Mouse (Mus musculus): ENCODE measurements around the gene Cks1brt. TPM values are rescaled to one million over a fixed set of nuclear protein-coding genes. Genes with fewer than 3 reads are reported as not detected.
"Not testable (repeated sequence)": the region's sequence is repeated elsewhere in the genome, so short reads cannot be mapped to it uniquely, and the experiment has no call there.

Cks1brt gene
- not detected in 2 replicates for polyA plus RNA-seq (2016; fragmentation: Nextera tagmentation; extraction: Ambion mirVana)

GRCm38 (mm10) chr8:85151624-85152023 is at the start of gene Cks1brt:
Gene Cks1brt, plus strand, starts transcription at chr8:85151924.
- Histone ChIP-seq H3K4me2 (no peak within 1 kb of the TSS), H3K9me3 (peaks cover 40% of the 10 kb centered on the region), H3K9ac (replicated peaks) (no peak within 1 kb of the TSS), H3K27me3 (no peaks in the 10 kb centered on the region), H3K4me1 (replicated peaks) (no peaks in the 10 kb centered on the region), H3K27ac (no peak within 1 kb of the TSS), H3K4me3 (replicated peaks) (no peak within 1 kb of the TSS), H3K36me3 (no peaks in the 10 kb centered on the region)
- 86% methylated on average over 3 of the region's 3 CpGs for WGBS
- no peak for ATAC-seq (ENCODE audit: insufficient number of reproducible peaks, insufficient read depth, low FRiP score, low TSS enrichment, low read depth)

- no peaks in the 10 kb centered on the region for H3K4me1 ChIP-seq (replicated peaks)
- H3K4me3 ChIP-seq (replicated peaks) = no peak overlapping the region
- WGBS = 95% methylated on average over 10 of the region's 10 CpGs
- H3K9ac ChIP-seq (replicated peaks) = no peak overlapping the region
- 0 out of 2 replicates have a peak, but pooled peaks cover 5% of the 10 kb centered on the region for H3K9me3 ChIP-seq
- H3K27ac ChIP-seq = no peak overlapping the region
- no peak overlapping the region for H3K4me2 ChIP-seq
- no peaks in the 10 kb centered on the region for H3K27me3 ChIP-seq
- peaks cover 43% of the 10 kb centered on the region for H3K36me3 ChIP-seq
- ATAC-seq (ENCODE audit: insufficient number of reproducible peaks, insufficient read depth, low FRiP score, low TSS enrichment, low read depth) = no peak
Observed at GRCm38 (mm10) chr8:85113241-85113640, 38.5 kb upstream of the Cks1brt start.

GRCm38 (mm10) chr8:85115501-85115900 is 36.2 kb upstream of the Cks1brt start:
- ATAC-seq (ENCODE audit: insufficient number of reproducible peaks, insufficient read depth, low FRiP score, low TSS enrichment, low read depth) = no peak
- Histone ChIP-seq H3K4me1 (replicated peaks) (peaks cover 7% of the 10 kb centered on the region), H3K9me3 (0 out of 2 replicates have a peak, but pooled peaks cover 5% of the 10 kb centered on the region), H3K9ac (replicated peaks) (no peak overlapping the region), H3K4me3 (replicated peaks) (no peak overlapping the region), H3K27me3 (no peaks in the 10 kb centered on the region), H3K27ac (no peak overlapping the region), H3K36me3 (peaks cover 27% of the 10 kb centered on the region), H3K4me2 (no peak overlapping the region)
- WGBS = 80% methylated on average over 4 of the region's 4 CpGs

- Histone ChIP-seq H3K4me2 (no peak overlapping the region), H3K9me3 (0 out of 2 replicates have a peak, but pooled peaks cover 5% of the 10 kb centered on the region), H3K27me3 (no peaks in the 10 kb centered on the region), H3K9ac (replicated peaks) (no peak overlapping the region), H3K36me3 (peaks cover 12% of the 10 kb centered on the region), H3K27ac (no peak overlapping the region), H3K4me3 (replicated peaks) (no peak overlapping the region), H3K4me1 (replicated peaks) (peaks cover 7% of the 10 kb centered on the region)
- ATAC-seq (ENCODE audit: insufficient number of reproducible peaks, insufficient read depth, low FRiP score, low TSS enrichment, low read depth) = no peak
- WGBS = 95% methylated on average over 7 of the region's 7 CpGs
Observed at GRCm38 (mm10) chr8:85116984-85117383, 34.7 kb upstream of the Cks1brt start.

- ATAC-seq (ENCODE audit: insufficient number of reproducible peaks, insufficient read depth, low FRiP score, low TSS enrichment, low read depth) = peak; percentile 86
Observed at GRCm38 (mm10) chr8:85119052-85119981, 32.4 kb upstream of the Cks1brt start.

GRCm38 (mm10) chr8:85120251-85120650 is 31.5 kb upstream of the Cks1brt start:
- not testable (repeated sequence) for H3K9ac ChIP-seq (replicated peaks); H3K27me3 ChIP-seq; H3K4me2 ChIP-seq; H3K27ac ChIP-seq; H3K36me3 ChIP-seq; H3K9me3 ChIP-seq; ATAC-seq (ENCODE audit: insufficient number of reproducible peaks, insufficient read depth, low FRiP score, low TSS enrichment, low read depth); H3K4me1 ChIP-seq (replicated peaks); H3K4me3 ChIP-seq (replicated peaks)
- WGBS = 82% methylated on average over 5 of the region's 5 CpGs

More at GRCm38 (mm10) chr8:85119052-85119981, 32.4 kb upstream of the Cks1brt start:
- peak overlapping the region; percentile 80 for H3K27ac ChIP-seq
- 8% methylated on average over 37 of the region's 37 CpGs for WGBS
- H3K4me3 ChIP-seq (replicated peaks) = peak overlapping the region; percentile 60
- peaks cover 7% of the 10 kb centered on the region for H3K4me1 ChIP-seq (replicated peaks)
- no peaks in the 10 kb centered on the region for H3K27me3 ChIP-seq
- peak overlapping the region; percentile 72 for H3K9ac ChIP-seq (replicated peaks)
- peaks cover 6% of the 10 kb centered on the region for H3K36me3 ChIP-seq
- 0 out of 2 replicates have a peak, but pooled peaks cover 4% of the 10 kb centered on the region for H3K9me3 ChIP-seq
- H3K4me2 ChIP-seq = peak overlapping the region; percentile 70

GRCm38 (mm10) chr8:85122995-85123394 is 28.7 kb upstream of the Cks1brt start, which contains the start of gene Zfp791:
Gene Zfp791, minus strand, starts transcription at chr8:85123095.
- H3K4me1 ChIP-seq (replicated peaks) = peaks cover 7% of the 10 kb centered on the region
- H3K9me3 ChIP-seq = 0 out of 2 replicates have a peak, but pooled peaks cover 4% of the 10 kb centered on the region
- H3K27me3 ChIP-seq = no peaks in the 10 kb centered on the region
- ATAC-seq (ENCODE audit: insufficient number of reproducible peaks, insufficient read depth, low FRiP score, low TSS enrichment, low read depth) = no peak
- no peak within 1 kb of the TSS for H3K4me3 ChIP-seq (replicated peaks)
- no peak within 1 kb of the TSS for H3K9ac ChIP-seq (replicated peaks)
- no peak within 1 kb of the TSS for H3K27ac ChIP-seq
- H3K36me3 ChIP-seq = no peaks in the 10 kb centered on the region
- H3K4me2 ChIP-seq = no peak within 1 kb of the TSS
- WGBS = 73% methylated on average over 3 of the region's 3 CpGs

GRCm38 (mm10) chr8:85123691-85124090 is 28.0 kb upstream of the Cks1brt start:
- H3K4me1 ChIP-seq (replicated peaks) = peaks cover 4% of the 10 kb centered on the region; the same call in 1 of the 2 replicates
- no peak overlapping the region for H3K27ac ChIP-seq
- H3K9ac ChIP-seq (replicated peaks) = no peak overlapping the region
- 92% methylated on average over 8 of the region's 8 CpGs for WGBS
- H3K36me3 ChIP-seq = no peaks in the 10 kb centered on the region
- ATAC-seq (ENCODE audit: insufficient number of reproducible peaks, insufficient read depth, low FRiP score, low TSS enrichment, low read depth) = no peak
- 0 out of 2 replicates have a peak, but pooled peaks cover 4% of the 10 kb centered on the region for H3K9me3 ChIP-seq
- no peak overlapping the region for H3K4me2 ChIP-seq
- no peak overlapping the region for H3K4me3 ChIP-seq (replicated peaks)
- no peaks in the 10 kb centered on the region for H3K27me3 ChIP-seq

GRCm38 (mm10) chr8:85132335-85132734 is 19.4 kb upstream of the Cks1brt start:
- H3K4me1 ChIP-seq (replicated peaks) = no peaks in the 10 kb centered on the region
- ATAC-seq (ENCODE audit: insufficient number of reproducible peaks, insufficient read depth, low FRiP score, low TSS enrichment, low read depth) = no peak
- H3K4me2 ChIP-seq = no peak overlapping the region
- WGBS = 88% methylated on average over 1 of the region's 1 CpGs
- H3K9me3 ChIP-seq = 0 out of 2 replicates have a peak, but pooled peaks cover 4% of the 10 kb centered on the region
- H3K36me3 ChIP-seq = no peaks in the 10 kb centered on the region
- no peak overlapping the region for H3K4me3 ChIP-seq (replicated peaks)
- no peak overlapping the region for H3K9ac ChIP-seq (replicated peaks)
- H3K27ac ChIP-seq = no peak overlapping the region
- 0 out of 2 replicates have a peak, but pooled peaks cover 5% of the 10 kb centered on the region for H3K27me3 ChIP-seq

- not testable (repeated sequence) for H3K4me2 ChIP-seq; H3K9me3 ChIP-seq; H3K4me1 ChIP-seq (replicated peaks); ATAC-seq (ENCODE audit: insufficient number of reproducible peaks, insufficient read depth, low FRiP score, low TSS enrichment, low read depth); H3K4me3 ChIP-seq (replicated peaks); H3K36me3 ChIP-seq; H3K27me3 ChIP-seq; H3K9ac ChIP-seq (replicated peaks); H3K27ac ChIP-seq
- 98% methylated on average over 2 of the region's 2 CpGs for WGBS
Observed at GRCm38 (mm10) chr8:85135690-85136089, 16.0 kb upstream of the Cks1brt start.

GRCm38 (mm10) chr8:85142516-85142915 is 9.2 kb upstream of the Cks1brt start:
- no peaks in the 10 kb centered on the region for H3K9me3 ChIP-seq
- H3K4me3 ChIP-seq (replicated peaks) = no peak overlapping the region
- WGBS = 94% methylated on average over 4 of the region's 4 CpGs
- H3K36me3 ChIP-seq = no peaks in the 10 kb centered on the region
- no peaks in the 10 kb centered on the region for H3K4me1 ChIP-seq (replicated peaks)
- H3K4me2 ChIP-seq = no peak overlapping the region
- ATAC-seq (ENCODE audit: insufficient number of reproducible peaks, insufficient read depth, low FRiP score, low TSS enrichment, low read depth) = no peak
- no peak overlapping the region for H3K9ac ChIP-seq (replicated peaks)
- H3K27me3 ChIP-seq = no peaks in the 10 kb centered on the region
- H3K27ac ChIP-seq = no peak overlapping the region

All from limb, embryonic 12.5 days (tissue).